Mouse (Mus musculus) right cerebral cortex, postnatal 14 days (tissue): Measurements from ENCODE around the gene Stk40.
"Not testable (repeated sequence)": the region's sequence is repeated elsewhere in the genome, so short reads cannot be mapped to it uniquely, and the experiment has no call there.

Source experiments
- DNase-seq: peaks from one replicate; pipeline ENCODE4 v3.0.0; 2022

The Stk40 gene

DNA sequence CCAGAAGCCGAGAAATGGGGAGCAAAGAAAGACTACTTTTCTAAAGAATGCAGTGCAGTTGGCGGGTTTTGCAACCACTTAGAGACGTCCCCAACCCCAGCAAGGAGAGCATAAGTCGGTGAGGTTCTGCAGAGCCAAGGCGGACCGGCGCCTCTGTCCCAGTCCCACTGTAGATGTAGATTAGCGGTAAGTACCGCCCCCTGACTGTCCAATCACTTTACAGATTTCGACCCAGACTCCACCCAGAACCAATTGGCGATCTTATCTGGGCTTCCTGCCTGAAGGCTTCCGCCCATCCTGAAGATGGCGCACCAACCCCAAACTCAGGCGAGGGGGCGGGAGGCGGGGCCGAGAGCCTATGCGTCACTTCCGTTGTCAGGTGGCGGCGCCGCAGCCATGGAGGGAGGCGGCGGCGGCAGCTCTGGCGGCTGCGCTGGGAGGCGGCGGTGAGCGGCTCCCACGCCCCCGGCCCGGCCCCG lies at the start of gene Stk40:
Gene Stk40, plus strand, starts transcription at position 368 of the 479 bp plus-strand sequence.
- DNase-seq, result peak; percentile 93

GRCm38 (mm10) chr4:126057207-126058133 lies 46.3 kb upstream of the Stk40 start:
- DNase-seq, result no peak

DNA sequence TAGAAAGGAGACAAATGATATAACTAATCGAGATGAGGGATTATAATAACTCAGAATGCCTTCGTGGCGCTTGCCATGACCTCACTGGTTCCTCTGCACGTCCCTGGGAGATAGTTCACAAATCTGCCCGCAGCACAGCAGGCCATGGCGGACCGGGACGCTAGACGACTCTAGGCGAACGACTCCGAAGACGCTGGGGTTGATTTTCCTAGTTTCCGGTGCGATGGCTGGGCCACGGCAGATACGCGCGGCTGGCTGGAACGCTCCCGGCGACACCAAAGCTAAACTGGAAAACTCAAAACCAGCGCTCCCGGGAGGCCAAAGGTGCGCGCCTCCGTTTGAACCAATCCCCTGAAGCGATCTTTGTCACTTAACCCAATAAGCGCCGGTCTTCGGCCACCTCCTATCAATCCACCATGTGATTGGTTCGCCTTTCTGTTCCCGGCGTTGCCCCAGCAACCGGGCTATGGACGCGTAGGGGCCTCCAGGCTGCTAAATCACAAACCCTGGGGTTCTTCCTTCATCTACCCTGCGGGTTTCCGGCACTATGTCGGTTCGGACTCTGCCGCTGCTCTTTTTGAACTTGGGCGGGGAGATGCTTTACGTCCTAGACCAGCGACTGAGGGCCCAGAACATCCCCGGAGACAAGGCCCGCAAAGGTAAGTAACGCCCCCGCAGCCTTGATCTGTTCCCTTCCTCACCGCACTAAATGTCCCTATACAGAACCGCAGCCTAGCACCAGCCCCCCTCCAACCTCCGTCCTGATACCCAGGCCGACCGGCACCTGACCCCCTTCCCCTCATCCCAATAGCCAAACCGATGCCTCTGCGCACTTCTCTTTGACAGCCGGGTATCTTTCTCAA lies 45.4 kb upstream of the Stk40 start, which contains the start of gene Oscp1:
Gene Oscp1, plus strand, starts transcription at position 432 of the 863 bp plus-strand sequence.
- peak; percentile 89 for DNase-seq

DNA sequence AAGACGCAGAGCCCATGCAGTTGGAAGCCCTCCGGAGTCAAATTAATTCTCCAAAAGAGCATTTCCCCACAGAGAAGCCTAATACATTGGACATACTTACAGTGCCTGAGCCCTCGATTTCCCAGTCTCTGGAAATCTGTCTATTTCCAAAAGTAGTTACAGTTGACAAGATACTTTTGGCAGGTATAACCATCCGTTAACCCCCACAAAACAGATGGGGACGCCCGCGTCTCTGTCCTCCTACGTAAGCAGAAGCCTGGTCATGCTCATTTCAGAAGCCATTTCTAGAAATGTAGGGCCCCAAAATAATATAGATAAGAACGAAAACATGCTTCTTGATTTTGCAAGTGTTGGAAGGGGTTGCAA lies 44.8 kb upstream of the Stk40 start:
- DNase-seq, result peak; percentile 28

DNA sequence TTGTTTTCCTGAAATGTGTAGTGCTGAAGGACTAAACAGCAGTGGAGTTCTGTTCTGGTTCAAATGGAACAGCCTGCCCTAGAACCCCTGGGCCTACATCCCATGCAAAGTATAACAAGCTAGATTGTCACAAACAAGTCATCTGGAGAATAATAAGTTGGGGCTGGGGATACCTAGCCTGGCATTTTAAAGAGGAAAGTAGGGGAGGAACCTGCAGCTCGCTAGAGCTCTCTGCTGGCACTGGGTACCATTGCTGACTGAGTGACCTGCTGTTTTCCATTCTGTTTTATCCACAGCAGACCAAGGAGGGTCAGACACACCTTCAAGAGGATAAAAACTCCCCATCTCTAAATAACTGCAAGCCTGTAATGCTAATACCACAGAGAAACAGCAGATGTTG lies 40.9 kb upstream of the Stk40 start:
- DNase-seq, result peak; percentile 30

GRCm38 (mm10) chr4:126065241-126065640 lies 38.5 kb upstream of the Stk40 start:
- DNase-seq, result peak; percentile 34

DNA sequence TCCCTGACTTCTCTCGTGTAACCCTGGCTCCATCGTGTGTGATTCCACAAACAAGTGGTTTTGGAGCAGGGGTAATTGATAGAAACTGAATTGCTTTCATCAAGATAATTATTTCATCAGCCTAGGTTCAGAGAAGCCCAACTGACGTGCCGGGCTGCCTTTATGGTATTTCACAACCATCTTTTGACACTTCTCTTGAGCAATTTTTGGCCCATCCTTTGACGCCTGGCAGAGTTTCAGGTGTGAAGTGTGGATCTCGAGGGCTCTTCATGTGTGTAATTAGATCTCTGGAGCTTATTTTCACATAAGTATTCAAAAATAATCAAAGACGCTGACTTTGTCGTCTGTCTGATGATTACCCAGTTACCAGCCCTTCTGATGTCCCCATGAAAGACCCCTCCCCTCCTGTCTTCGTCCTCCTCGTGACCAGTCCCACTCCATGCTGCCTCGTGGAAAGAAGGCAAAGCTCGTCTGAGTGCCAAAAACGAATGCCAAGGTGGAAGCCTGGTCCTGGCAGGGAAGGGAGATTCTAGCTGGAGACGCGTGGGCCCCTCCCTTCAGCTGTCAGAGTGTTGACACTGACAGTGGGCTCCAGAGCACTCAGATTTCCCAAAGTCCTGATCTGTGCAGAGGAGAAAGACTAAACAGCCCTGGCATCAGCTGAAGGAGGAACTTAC lies 36.2 kb upstream of the Stk40 start:
- no peak for DNase-seq

DNA sequence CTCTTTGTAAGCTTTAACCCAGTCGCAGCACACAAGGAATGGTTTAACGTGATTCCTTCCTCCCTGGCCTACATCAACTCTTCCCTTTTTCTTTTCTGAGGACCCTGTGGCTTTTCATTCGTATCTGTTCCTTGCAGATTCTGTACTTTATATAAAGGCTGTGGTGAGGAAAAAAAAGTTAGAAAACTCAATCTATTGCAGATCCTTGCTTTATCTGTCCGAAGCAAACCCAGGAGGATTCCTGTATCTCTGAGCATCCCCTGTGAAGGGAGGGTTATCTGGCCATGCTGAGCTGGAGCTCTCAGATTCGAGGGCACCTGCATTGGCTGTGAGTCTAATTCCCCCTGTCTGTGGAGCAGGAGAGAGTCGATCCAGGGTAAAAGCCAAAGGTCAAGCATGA lies 34.9 kb upstream of the Stk40 start:
- DNase-seq, result no peak

DNA sequence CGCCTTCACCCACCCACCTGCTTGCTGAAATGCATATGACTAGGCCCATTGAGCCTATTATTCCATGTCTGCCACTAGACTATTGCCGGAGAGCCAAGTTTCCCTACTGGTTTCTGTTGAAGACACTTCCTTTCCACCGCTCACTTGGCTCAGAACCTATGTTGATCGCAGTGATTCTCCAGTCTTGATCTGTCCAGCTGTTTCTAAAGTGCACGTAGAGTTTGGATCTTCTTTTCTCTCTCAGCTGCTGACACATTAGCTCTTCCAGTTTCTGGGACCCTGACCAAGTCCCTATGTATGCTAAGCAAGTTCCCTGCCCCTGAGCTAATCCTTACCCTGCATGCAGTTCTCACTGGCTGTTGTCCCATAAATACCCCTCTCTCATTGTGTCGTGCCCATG lies 25.9 kb upstream of the Stk40 start:
- no peak for DNase-seq

DNA sequence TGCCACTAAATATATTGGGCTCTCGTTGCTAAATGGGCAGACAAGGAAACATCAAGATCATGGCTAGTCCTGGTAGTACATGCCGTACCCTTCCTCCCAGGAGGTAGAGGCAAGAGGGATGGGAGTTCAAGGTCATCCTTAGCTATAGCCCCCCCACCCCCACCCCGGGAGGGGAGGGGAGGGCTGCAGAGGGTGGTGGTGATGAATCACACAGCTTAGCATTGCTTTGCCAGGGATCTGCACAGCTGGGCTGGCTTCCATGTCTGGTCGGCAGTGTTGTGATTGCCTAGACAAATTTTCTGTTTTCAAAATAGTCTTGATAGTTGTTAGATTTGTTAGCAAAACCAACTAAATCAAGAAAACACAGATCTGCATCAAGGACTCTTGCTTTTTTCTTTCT lies 24.5 kb upstream of the Stk40 start:
- DNase-seq, result no peak

DNA sequence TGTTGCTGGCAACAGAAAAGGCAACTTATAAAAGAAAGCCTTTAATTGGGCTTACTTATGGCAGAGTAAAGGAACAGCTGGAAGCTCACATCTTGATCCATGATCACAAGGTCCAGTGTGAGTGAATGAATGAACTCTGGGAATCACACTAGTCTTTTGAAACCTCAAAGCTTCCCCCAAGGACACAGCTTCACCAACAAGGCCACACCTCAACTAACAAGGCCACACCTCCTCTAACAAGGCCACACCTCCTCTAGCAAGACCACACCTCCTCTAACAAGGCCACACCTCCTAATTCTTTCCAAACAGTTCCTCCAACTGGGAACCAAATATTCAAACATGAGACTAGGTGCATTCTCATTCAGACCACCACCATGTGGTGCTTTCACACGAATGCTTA lies 22.2 kb upstream of the Stk40 start:
- DNase-seq, result no peak

- no peak for DNase-seq
Observed at GRCm38 (mm10) chr4:126083021-126083420, 20.7 kb upstream of the Stk40 start.

- DNase-seq, result no peak
Observed at GRCm38 (mm10) chr4:126084382-126084781, 19.4 kb upstream of the Stk40 start.

DNA sequence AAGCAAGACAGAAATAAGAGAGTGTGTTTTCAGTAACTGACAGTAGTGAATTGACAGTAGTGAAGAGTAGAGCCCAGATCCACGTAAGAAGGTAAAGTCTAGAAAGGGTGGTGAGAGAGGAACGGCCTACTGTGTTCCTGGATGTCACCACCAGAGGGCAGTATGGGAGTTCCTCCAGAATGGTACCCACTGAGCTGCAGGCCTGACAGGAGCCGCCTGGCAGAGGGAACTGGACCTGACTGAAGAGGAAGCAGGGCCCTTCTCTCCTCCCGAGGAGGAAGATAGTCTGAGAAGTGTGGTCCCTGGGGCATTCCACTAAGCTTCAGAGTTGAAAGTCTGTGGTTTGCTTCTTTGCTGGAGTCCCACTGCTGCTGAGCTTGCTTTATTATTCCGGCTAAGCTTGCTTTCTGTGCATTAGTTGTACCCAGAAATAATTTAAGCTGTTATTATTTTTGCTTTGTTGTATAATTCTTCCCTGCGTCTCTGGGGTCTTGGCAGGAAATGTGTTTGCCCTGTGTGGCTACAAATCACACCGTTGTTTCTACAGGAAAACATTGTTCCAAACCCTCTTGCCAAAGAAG lies 17.7 kb upstream of the Stk40 start:
- peak; percentile 78 for DNase-seq

DNA sequence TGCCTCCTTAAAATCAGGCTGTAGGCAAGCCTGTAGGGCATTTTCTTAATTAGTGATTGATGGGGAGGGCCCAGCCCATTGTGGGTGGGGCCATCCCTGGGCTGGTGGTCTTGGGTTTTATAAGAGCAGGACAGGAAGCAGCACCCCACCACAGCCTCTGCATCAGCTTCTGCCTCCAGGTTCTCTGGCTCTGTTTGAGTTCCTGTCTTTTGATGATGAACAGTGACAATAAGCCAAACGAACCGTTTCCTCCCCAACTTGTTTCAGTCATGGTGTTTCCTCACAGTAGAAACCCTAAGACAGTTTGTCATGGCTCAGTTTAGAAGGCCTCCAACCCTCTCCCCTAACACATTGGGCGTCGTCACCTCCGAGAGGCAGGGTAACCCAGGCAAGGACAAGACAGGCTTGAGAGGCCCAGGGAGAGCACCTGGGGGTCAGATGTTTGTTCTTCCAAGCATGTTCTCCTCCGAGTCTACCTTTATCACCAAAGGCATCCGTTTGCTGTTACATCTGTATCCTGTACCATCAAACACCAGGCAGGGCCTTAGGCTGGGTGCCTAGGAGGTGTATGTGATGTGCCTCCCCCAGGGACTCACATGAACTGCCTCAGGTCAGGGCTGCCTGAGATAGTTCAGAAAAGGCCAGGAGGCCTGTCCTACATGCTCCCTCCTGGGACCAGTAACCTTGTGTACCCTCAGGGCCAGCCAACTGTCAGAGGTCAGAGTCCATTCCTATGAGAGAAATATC lies 13.5 kb upstream of the Stk40 start:
- DNase-seq, result no peak

DNA sequence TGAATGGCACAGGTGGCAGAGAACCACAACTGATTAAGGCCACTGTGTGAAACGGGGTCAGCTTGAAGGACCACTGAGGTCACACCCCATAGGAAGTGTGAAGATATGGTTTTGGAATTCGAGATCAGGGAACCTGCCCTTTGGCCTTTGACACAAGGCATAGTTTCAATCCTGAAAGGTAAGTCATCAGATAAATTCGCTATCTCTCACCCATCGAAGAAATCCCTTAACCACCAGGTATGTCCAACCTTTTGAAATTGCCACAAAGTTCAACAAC lies 13.0 kb upstream of the Stk40 start:
- no peak for DNase-seq

GRCm38 (mm10) chr4:126091873-126092272 lies 11.9 kb upstream of the Stk40 start:
- no peak for DNase-seq

- DNase-seq, result not testable (repeated sequence)
Observed at GRCm38 (mm10) chr4:126095622-126096430, 7.9 kb upstream of the Stk40 start.

GRCm38 (mm10) chr4:126096464-126097111 lies 7.2 kb upstream of the Stk40 start, which contains the start of gene Lsm10:
Lsm10 (plus strand) TSS chr4:126096623.
- DNase-seq, result peak; percentile 96

DNA sequence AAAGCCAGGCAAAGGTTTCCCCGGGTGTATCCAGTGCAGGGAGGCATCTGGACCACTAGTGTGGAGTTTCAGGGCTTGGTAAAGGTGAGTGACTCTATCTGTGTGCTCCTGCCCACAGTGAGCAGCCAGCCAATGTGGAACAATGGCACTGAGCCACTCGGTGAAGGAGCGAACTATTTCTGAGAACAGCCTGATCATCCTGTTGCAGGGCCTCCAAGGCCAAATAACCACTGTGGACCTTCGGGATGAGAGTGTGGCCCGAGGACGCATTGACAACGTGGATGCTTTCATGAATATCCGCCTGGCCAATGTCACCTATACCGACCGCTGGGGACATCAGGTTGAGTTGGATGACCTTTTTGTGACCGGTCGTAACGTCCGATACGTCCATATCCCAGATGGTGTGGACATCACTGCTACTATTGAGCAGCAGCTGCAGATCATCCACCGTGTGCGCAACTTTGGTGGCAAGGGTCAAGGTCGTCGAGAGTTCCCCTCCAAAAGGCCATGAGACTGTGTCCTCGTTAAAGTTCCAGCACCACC lies 6.0 kb upstream of the Stk40 start:
- DNase-seq, result no peak
